Mouse (Mus musculus) mesoderm, embryonic 11.5 days (tissue): ENCODE data around the gene Gtpbp3.

ENCODE experiments used
- DNase-seq: peaks from one replicate; pipeline ENCODE4 v3.0.0-alpha.2; 2012; ENCODE audit warnings: low read depth, low spot score

The Gtpbp3 gene

DNA sequence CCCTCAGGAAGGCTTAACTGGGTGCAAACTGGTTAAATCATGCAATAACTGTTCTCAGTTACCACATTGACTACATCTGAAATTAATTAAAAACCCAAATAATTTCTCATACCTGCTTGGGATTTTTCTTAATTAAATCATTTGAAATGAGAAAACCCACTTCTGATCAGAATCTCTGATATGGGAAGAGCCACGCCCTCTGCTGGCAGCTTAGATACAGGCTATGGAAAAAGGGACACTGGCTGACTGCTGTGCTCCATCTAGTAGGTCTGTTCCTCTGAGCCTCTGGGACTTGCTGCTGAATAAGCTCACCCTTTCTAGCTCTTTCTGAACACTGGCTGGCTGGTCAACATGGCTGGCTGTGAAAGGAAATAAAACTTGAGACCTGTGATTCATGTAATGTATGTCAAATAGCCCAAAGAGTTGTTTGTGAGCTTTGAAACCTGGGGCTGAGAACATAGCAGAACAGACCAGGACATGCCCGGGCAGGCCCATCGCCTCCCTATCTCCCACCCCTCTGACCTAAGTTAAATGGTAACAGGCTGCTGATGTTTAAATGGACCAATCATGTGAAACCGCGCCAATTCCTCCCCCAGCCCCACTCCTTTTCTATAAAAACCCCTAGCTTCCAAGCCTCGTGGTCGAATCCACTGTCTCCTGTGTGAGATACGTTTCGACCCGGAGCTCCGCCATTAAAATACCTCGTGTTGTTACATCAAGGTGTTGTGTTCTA, 43.0 kb downstream of the Gtpbp3 start:
- DNase-seq, result peak; percentile 48

DNA sequence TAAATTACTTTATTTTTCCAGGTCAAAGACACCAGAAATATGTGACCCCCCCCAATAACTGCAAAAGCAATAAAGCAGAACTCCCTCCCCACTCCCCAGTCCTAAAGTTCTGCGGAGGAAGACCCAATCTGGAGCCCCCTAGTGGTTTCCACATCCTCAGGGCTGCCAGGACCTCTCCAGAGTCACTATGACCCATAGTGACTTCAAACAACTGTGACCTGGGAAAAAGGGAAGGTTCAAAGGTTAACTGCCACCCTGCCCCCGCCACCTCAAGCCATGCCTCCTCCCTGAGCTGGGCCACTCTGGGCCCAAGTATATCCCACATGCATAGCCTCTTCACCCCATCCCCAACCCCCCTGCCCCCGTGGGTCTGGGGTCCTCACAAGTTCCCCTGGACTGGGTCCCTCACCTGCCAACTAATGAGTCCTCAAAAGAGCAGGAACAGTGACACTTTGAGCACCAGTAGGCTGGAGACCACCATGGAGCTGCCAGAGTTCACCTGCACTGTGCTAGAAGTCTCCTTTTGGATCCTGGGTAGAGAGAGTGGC, 46.4 kb downstream of the Gtpbp3 start:
- no peak for DNase-seq

DNA sequence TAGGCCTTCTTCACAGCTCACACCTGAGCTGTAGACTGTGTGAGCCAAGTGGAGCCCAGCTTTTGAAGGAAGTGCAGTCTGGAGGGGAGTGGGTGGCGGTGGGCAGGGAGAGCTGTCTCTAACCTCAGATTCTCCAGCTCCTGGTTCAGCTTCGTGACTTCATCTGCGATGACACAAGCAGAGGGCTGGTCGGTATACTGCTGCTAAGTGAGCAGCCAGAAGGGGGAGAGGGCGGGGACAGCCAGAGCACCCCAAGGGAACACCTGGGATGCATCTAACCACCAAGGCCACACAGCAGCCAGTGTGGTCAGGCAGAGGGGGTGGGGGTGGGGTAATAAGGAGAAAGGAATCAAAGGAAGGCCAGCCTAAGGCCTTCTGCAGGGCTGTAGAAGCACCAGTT, 47.8 kb downstream of the Gtpbp3 start:
- no peak for DNase-seq

DNA sequence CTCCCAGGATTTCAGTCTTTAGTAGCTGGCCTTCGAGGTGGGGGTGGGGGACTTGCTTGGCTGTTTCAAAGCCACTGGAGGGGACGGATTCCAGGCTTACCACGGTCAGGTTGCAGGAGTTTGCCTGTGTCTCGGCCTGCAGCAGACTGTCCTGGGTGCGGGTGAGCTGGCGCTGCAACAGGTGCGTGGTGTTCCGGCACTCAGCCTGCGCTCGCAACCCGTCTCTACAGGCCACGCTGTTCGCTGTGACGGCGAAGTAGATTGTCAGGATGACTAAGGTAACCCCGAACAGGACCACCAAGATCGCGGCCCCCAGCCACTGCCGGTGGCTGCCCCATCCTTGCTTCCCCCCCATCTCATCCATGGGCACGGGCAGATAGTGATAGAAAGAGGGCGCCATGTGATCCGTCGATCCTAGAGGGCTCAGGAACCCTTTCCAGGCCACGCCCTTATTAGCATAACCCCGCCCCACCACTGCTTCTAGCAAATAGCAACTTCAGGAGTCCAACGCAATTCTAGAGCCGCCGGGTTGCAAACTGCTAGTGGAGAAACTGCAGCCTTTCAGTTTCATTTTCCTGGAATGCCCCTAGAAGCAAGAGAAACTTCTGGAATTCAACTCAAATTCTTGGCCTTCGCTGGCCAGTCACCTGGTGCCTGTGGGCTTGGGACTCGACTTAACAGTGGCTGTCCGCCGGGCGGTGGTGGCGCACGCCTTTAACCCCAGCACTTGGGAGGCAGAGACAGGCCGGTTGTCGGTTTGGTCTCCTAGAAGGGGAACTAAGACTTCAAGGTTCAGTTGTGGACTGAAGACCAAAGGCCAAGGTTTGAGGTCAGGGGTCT, 49.3 kb downstream of the Gtpbp3 start, which contains the start of gene Bst2:
Bst2 (minus strand) TSS at position 429 of the 840 bp plus-strand sequence.
- DNase-seq, result peak; percentile 82

DNA sequence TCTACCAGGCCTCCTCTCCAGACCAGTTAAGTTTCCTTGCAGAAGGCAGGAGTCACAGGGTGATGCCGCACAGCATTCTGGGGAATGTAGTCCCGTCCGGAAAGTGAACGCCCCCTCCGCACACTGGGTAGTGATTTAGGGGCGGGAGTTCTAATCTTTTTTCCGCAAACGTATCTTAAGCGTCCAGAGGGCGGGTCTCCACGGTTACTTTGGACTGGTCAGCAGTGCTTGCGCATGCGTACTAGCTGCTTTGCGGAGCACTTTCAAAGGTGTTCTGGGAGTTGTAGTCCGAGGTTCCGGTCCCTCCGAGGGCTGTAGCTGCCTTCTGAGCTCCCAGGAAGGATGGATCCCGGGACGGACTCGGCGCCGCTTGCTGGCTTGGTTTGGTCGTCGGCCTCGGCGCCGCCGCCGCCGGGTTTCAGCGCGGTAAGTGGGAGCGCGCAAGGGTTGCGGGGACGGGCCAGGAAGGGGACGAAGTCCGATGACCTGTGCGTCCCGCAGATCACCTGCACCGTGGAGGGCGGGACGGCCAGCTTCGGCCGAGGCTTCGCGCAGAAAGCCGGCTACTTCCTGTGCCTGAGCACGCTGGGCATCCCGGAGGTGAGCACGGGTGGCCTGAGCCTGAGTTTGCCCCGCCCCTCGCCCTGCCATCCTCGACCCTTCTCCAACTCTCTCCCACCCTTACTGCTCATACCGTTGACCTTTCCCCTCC, 54.9 kb downstream of the Gtpbp3 start, which contains the start of gene Mvb12a:
Mvb12a (plus strand) TSS at position 291 of the 712 bp plus-strand sequence.
- DNase-seq, result peak; percentile 99

DNA sequence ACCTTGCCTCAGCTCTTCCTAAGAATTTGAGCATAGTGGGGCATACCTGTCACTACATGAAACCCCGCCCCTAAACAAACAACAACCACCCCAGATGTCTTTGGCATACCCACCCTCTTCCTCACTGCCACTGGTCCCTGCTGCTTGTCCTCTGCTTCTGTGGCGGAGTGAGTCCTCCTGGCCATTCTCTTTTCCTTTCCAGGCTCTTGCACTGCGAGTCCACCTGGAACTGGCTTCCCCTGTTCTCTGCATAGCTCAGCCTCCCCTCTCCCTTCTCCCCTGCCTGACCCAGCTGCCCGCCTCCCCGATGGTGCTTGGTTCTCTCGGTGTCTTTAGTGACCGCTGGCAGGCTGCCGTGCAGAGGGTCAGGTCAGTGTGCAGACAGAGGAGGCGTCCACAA, 55.9 kb downstream of the Gtpbp3 start:
- no peak for DNase-seq

DNA sequence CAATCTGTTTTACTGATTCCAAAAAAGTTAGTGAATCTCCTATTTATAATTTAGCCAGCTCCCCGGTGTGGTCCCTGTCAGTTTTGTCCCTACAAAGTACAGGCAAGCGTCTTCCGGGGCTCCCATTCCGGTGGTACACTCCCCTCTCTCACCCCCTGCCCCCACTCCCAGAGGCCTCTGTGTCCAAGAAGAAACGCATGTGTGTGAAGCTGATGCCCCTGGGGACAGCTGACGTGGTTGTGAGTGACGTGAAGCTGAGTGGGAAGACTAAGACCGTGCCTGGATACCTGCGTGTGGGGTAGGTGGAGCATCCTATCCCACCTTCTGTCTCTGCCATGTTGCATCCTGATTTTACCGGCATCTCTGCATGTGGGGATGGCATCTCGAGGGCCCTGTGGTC, 57.1 kb downstream of the Gtpbp3 start:
- DNase-seq, result no peak

DNA sequence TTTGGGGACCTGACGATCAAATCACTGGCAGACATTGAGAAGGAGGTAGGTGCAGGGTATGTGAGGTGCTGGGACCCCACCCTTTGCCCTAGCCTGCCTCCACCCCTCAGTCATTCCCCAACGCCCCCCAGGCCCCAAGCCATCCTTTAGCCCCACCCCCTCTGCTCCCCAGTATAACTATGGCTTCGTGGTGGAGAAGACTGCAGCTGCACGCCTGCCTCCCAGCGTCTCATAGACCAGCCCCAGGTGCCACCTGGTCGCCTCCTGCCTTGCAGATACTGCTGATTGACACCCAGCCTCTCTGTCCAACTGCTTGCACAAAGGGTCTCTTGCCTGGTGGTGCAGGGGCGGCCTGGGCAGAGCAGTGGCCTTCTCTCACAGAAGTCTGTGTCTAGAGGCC, 59.7 kb downstream of the Gtpbp3 start:
- DNase-seq, result no peak
